Mouse (Mus musculus) c-Kit-positive CD71-positive TER-119-negative erythroid progenitor cells, embryonic 14.5 days (primary cell): ENCODE measurements around the gene Sac3d1.

ENCODE experiments used
- DNase-seq: peaks from one replicate; pipeline ENCODE4 v3.0.0-alpha.2; 2013; ENCODE audit warnings: low read depth

Gene Sac3d1

DNA sequence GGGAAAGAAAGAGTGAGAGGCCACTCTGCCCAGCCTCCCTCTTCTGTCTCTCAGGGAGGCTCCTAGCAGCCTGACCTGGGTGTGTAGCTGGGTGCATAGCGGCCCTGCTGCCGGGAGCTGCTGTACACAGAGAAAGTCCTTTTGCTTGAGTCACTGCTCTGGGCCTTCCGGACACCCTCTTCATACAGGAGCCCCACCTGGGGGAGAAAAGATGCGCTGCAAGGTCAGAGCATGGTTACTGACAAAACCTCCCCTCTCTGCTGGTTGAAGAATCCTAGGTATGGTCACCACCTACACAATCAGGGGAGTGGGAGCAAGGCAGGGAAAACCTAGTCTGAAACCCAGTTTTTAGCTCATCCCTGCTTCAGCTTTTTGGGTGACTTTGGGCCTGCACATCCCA lies 49.5 kb downstream of the Sac3d1 start:
- no peak for DNase-seq

DNA sequence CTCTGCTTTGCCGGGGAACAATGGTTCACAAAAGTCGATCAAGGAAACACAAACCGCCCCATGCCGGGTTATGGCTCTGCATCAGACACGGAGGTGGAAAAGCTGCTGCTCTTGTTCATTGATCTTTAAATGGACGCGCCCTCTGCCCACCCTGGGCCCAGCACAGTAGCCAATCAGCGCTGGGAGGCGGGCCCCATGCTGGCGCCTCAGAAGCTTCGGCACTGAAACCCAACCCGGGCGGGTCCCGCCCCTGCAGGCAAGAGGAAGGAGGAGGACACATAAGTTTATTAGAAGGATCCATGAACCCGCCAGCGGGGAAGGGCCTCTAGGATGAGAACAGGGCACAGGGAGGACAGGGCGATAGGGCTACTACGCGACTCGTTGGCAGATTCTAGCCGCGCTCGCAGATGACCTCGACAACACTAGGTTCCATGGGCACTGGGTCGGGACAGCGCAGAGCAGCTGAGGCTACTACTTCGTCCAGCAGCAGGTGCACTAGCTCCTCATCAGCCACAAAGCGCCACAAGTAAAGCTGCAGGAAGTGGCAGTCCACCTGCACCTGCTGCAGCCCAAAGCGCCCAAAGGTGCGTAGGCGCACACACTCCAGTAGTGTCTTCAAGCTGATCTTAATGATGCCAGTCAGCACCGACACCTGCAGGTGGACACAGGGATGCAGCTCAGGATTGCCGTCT lies 50.6 kb downstream of the Sac3d1 start, which contains the start of gene Tm7sf2:
TSS of gene Tm7sf2 (minus strand) at position 650 of the 692 bp plus-strand sequence.
- DNase-seq, result peak; percentile 93

GRCm38 (mm10) chr19:6067011-6067723 lies 51.3 kb downstream of the Sac3d1 start:
- DNase-seq, result peak; percentile 83

DNA sequence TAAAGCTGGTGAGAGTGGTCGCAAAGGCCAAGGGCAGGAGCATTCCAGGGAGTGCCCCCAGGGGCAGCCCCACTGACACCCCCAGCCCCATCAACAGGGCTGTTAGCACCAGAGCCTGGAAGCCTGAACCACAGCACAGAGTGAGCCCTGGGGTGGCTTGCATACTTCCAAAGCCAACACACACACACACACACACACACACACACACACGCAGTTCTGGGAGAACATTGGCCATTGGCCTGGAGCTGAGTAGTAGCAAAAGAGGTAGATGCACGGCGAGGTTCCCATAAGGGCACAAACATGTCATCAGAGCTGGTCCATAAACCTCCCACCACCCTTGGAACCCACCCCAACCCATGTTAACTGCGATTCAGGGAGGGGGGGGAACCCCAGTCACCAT lies 51.9 kb downstream of the Sac3d1 start:
- no peak for DNase-seq
